Mouse (Mus musculus) heart, postnatal 0 days (tissue): Measurements from ENCODE around the gene Nxpe3.

Experiments
- CTCF ChIP-seq: IDR thresholded peaks from 2 replicates; pipeline ENCODE4 v1.5.1; 2016; ENCODE audit warnings: antibody characterized with exemption, control low read depth, low read depth
- EP300 ChIP-seq: IDR thresholded peaks from 2 replicates; pipeline ENCODE4 v1.6.1; 2016; ENCODE audit warnings: antibody characterized with exemption, low read depth

GRCm38 (mm10) chr16:55807505-55807932, 87.6 kb downstream of the Nxpe3 start:
- TF ChIP-seq CTCF (no peak), EP300 (no peak)
